Mouse (Mus musculus): ENCODE results near the gene Lrrc27.

DNA sequence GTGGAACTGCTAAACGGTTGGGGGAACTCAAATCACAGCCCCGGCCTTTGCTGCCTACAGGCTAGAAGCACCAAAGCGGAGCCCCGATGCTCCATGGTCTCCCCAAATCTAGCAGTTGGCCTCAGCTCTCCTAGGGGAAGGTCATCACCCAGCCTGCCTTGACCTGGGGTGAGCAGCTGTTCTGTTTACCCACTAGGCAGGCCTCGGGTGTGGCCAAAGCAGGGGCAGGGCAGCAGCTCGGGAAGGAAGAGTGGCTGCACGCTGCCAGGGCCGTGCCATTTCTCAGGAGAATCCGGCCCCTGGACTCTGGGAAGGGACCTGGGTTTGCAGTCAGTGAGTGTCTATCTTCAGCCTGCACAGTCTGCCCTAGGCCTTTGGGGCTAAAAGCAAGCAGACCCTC, 40.2 kb downstream of the Lrrc27 start:
- TF ChIP-seq CTCF (IDR thresholded peaks at IDR 0.05; ENCODE audit: low read depth) = no peak
- TF ChIP-seq EP300 (IDR thresholded peaks at IDR 0.05; ENCODE audit: low read depth) = no peak
